Mouse (Mus musculus): Measurements from ENCODE around the gene Tent2. TPM values are rescaled to one million over a fixed set of nuclear protein-coding genes. Genes with fewer than 3 reads are reported as not detected.
A peak's percentile ranks its signal among the peaks of the same experiment; 100 is the strongest.

Gene Tent2
- 74.1 and 75.9 TPM in 2 replicates for polyA plus RNA-seq (2014; fragmentation: Nextera tagmentation; extraction: Ambion mirVana)

DNA sequence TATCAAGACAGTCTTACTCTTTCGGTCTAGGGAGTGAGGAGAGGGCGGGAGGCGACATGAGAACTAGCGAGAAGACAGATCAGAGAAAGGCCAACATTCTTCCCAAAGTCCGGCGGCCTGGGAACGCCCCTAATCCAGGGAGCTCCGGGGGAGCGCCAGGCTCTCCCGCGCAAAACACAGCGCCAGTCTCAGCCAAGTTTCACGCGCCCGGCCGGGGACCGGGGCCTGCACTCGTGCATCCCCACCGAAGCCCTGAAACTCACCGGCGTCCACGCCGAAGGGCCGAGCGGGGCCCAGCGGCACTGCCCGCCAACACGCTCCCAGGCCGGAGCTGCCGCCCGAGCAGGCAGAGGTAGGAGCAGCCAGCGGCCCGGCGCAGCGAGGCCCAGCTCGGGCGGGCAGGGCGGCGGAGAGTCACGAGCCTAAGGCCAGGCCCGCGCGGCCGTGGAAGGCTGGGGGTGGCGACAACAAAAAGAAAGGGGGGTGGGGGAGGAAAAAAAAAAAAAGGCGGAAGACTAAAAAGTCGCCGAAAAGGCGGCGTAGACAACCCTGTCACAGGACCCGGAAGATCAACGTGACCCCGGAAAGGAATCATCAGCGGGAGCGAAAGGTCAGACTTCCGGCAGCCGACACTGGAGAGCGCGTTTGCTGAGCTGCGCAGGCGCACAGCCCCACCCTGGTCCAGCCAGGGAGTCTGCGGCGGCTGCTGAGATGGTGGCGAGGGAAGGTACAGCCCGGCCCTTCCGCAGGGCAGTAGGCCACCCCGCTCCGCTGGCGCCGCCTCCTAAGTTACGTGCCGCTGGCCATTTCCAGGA lies at the start of gene Tent2:
Gene Tent2 (minus strand): TSS at position 555 of the 815 bp plus-strand sequence.
- Histone ChIP-seq H3K4me2 (peak within 1 kb of the TSS; percentile 61), H3K4me3 (ENCODE audit: low read depth, low read length) (peak within 1 kb of the TSS; percentile 85), H3K27ac (ENCODE audit: low read depth, low read length) (peak within 1 kb of the TSS; percentile 62), H3K27me3 (ENCODE audit: control insufficient read depth, insufficient read depth, low read length) (no peaks in the 10 kb centered on the region; the same call in 1 of the 2 replicates), H3K4me1 (ENCODE audit: control insufficient read depth, insufficient read depth, low read length) (0 out of 2 replicates have a peak, but pooled peaks cover 4% of the 10 kb centered on the region), H3K36me3 (ENCODE audit: control insufficient read depth, insufficient read depth, low read length) (no peaks in the 10 kb centered on the region), H3K9ac (ENCODE audit: low read length) (peak within 1 kb of the TSS; percentile 94), H3K9me3 (ENCODE audit: control insufficient read depth, low read length) (no peaks in the 10 kb centered on the region)
- ATAC-seq (ENCODE audit: low FRiP score): peak; percentile 100
- peak; percentile 99 for DNase-seq (ENCODE audit: low spot score, missing footprints)
- WGBS: under 1% methylated on average over 66 of the region's 72 CpGs

DNA sequence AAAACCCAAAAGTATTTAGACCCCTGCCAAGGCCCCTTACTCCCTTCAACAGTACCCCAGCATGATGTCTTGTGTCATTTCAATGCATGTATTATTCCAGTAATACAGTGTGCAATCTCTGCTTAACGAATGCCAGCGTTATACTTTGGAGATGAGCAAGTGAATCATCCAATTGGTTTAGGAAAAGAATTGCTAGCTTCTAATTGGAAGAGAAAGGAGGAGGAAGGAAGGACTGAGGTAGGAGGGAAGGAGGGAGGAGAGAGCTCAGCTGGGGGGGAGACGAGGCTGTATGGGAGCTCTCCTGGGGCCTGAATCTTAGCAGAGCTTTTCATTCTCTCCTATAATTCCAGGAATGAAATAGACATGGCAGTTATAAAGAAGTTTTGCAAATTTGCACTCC lies 49.0 kb upstream of the Tent2 start:
- no peak for ATAC-seq (ENCODE audit: low FRiP score)
- 55% methylated on average over 3 of the region's 3 CpGs for WGBS
- no peak overlapping the region for H3K4me2 ChIP-seq
- no peaks in the 10 kb centered on the region for H3K36me3 ChIP-seq (ENCODE audit: control insufficient read depth, insufficient read depth, low read length)
- no peak overlapping the region for H3K27ac ChIP-seq (ENCODE audit: low read depth, low read length)
- DNase-seq (ENCODE audit: low spot score, missing footprints): no peak
- no peaks in the 10 kb centered on the region for H3K4me1 ChIP-seq (ENCODE audit: control insufficient read depth, insufficient read depth, low read length)
- no peak overlapping the region for H3K4me3 ChIP-seq (ENCODE audit: low read depth, low read length)
- no peaks in the 10 kb centered on the region for H3K27me3 ChIP-seq (ENCODE audit: control insufficient read depth, insufficient read depth, low read length)
- no peak overlapping the region for H3K9ac ChIP-seq (ENCODE audit: low read length)
- no peaks in the 10 kb centered on the region for H3K9me3 ChIP-seq (ENCODE audit: control insufficient read depth, low read length)

DNA sequence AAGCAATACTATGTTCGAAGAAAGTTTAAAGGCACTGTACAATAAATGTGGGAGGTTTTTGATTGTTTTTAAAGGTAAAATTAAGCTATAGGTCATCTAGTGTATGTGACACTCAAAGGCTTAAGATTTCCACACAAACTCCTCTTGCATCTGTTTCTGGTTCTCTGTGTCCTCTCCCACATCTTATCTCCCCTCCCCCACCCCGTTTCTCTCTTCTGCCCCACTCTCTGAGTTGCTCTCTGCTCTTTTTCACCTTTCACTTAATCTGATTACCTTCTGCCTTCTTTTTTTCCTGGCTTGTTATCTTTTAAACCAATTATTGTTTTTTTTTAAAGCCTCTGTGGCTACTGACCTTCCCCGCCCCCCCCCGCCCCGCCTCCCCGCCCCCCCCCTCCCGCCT lies 47.4 kb upstream of the Tent2 start:
- Histone ChIP-seq H3K4me1 (ENCODE audit: control insufficient read depth, insufficient read depth, low read length) (no peaks in the 10 kb centered on the region), H3K4me2 (no peak overlapping the region), H3K27ac (ENCODE audit: low read depth, low read length) (no peak overlapping the region), H3K27me3 (ENCODE audit: control insufficient read depth, insufficient read depth, low read length) (no peaks in the 10 kb centered on the region), H3K9me3 (ENCODE audit: control insufficient read depth, low read length) (no peaks in the 10 kb centered on the region), H3K4me3 (ENCODE audit: low read depth, low read length) (no peak overlapping the region), H3K36me3 (ENCODE audit: control insufficient read depth, insufficient read depth, low read length) (no peaks in the 10 kb centered on the region), H3K9ac (ENCODE audit: low read length) (no peak overlapping the region)
- DNase-seq (ENCODE audit: low spot score, missing footprints): no peak
- WGBS: 54% methylated on average over 4 of the region's 7 CpGs
- no peak for ATAC-seq (ENCODE audit: low FRiP score)

DNA sequence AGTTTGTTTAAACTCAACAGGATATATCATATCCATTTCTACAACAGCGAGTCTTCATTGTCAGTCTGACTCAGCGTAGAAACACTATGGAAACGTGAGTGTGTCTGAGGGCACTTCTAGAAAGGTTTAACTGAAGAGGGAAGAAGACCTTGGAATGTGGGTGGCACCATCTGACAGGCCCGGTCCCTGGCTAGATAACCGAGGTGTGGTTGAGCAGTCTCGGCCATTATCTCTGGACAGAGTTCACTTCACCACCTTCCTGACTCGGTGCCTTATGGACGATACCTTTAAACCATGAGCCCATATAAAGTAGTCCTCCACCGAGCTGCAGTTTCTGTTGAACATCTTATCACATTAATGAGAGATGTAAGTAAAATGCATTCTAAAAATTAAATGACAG lies 46.9 kb upstream of the Tent2 start:
- Histone ChIP-seq H3K36me3 (ENCODE audit: control insufficient read depth, insufficient read depth, low read length) (no peaks in the 10 kb centered on the region), H3K9me3 (ENCODE audit: control insufficient read depth, low read length) (no peaks in the 10 kb centered on the region), H3K27me3 (ENCODE audit: control insufficient read depth, insufficient read depth, low read length) (no peaks in the 10 kb centered on the region), H3K9ac (ENCODE audit: low read length) (no peak overlapping the region), H3K4me1 (ENCODE audit: control insufficient read depth, insufficient read depth, low read length) (no peaks in the 10 kb centered on the region), H3K27ac (ENCODE audit: low read depth, low read length) (no peak overlapping the region), H3K4me3 (ENCODE audit: low read depth, low read length) (no peak overlapping the region), H3K4me2 (no peak overlapping the region)
- WGBS: 85% methylated on average over 9 of the region's 9 CpGs
- no peak for DNase-seq (ENCODE audit: low spot score, missing footprints)
- no peak for ATAC-seq (ENCODE audit: low FRiP score)

DNA sequence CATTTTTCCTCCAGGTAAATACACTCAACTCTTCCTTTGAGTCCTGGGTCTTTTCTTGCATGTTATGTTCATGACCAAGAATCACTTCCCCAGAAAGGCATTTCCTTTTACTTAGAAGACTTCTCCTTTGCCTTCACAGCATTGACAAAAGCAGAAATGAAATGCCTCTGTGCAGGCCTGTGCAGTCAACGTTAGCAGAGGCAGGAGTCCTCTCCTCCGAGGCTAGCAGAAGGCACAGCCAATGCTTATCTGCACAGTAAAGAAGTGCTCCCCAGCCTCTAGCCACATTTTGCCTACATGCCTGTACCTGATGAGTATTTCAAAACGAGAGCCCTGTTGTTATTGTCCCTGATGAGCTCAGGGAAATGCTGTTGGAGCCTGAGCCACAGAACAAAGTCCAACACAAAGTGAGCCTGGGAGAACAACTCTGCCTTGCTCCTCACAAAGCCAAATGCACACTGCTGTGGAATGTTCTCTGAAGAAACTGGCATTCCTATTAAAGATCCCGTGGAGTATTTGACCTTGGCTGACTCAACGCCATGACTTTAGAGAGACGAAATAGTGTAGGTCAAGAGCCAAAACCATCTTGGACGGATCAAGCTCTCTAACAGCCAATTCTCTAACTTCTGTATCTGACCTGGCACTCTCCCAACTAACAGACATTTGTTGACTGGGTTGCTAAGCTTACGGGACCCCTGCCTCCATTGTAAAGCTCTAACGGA lies 45.7 kb upstream of the Tent2 start:
- ATAC-seq (ENCODE audit: low FRiP score): no peak
- 86% methylated on average over 9 of the region's 9 CpGs for WGBS

DNA sequence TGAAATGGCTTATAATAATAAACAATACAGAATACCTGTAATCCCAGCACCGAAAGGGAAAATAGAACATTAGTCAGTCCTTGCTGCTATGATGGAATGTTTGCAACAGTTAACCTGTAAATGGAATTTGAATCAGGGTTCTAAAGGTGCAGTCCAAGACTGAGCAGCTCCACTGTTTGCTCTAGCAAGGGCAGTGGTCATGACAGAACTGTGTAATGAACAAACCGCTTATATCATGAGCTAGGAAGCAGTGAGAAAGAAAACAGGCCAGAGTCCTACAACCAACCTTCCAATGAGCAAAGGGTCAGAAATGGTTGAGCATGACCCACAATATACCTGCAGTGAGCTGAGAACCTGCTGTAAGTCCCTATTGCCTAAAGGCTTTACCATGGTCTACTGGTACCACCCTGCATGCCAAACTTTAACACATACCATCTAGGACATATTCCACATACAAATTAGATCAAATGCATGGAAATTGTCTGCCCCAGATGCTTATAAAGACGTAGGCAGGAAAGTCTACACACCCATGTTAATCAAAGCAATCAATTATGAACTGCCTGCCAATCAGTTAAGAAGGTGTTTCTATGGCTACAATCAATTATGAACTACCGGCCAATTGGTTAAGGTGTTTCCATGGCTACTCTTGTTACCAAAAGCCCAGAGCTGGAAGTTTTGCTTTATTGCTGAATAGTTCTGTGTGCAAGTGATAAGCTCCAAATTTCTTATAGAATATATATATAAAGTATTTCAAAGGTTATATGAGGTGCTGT lies 42.3 kb upstream of the Tent2 start:
- Histone ChIP-seq H3K27me3 (ENCODE audit: control insufficient read depth, insufficient read depth, low read length) (no peaks in the 10 kb centered on the region), H3K4me2 (no peak overlapping the region), H3K9ac (ENCODE audit: low read length) (no peak overlapping the region), H3K4me3 (ENCODE audit: low read depth, low read length) (no peak overlapping the region), H3K27ac (ENCODE audit: low read depth, low read length) (no peak overlapping the region), H3K4me1 (ENCODE audit: control insufficient read depth, insufficient read depth, low read length) (no peaks in the 10 kb centered on the region), H3K36me3 (ENCODE audit: control insufficient read depth, insufficient read depth, low read length) (no peaks in the 10 kb centered on the region), H3K9me3 (ENCODE audit: control insufficient read depth, low read length) (no peaks in the 10 kb centered on the region)
- ATAC-seq (ENCODE audit: low FRiP score) (no peak), DNase-seq (ENCODE audit: low spot score, missing footprints) (no peak)
- WGBS: 85% methylated on average over 4 of the region's 4 CpGs

More for the DNA sequence above, 45.7 kb upstream of the Tent2 start:
- H3K4me1 ChIP-seq (ENCODE audit: control insufficient read depth, insufficient read depth, low read length): no peaks in the 10 kb centered on the region
- H3K36me3 ChIP-seq (ENCODE audit: control insufficient read depth, insufficient read depth, low read length): no peaks in the 10 kb centered on the region
- H3K27ac ChIP-seq (ENCODE audit: low read depth, low read length): no peak overlapping the region
- H3K27me3 ChIP-seq (ENCODE audit: control insufficient read depth, insufficient read depth, low read length): no peaks in the 10 kb centered on the region
- no peak overlapping the region for H3K4me2 ChIP-seq
- no peak overlapping the region for H3K9ac ChIP-seq (ENCODE audit: low read length)
- DNase-seq (ENCODE audit: low spot score, missing footprints): no peak
- H3K9me3 ChIP-seq (ENCODE audit: control insufficient read depth, low read length): no peaks in the 10 kb centered on the region
- no peak overlapping the region for H3K4me3 ChIP-seq (ENCODE audit: low read depth, low read length)

DNA sequence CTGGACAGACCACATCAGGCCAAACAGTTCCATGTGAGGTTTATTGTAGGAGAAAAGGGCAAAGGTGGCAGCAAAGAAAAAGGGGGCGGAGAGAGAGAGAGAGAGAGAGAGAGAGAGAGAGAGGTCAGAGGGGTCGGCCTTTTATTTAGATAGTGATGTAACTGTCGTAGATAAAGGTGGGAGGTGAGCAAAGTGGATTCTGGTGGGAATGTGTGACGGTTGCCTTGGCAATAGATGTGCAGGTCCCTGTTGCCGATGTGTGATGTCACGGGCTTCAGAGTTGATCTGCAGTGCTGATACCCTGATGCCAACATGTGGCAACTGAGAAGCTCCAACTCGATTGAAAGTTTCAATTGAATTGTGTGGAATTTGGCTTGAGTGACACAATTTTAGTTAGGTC lies 40.1 kb upstream of the Tent2 start:
- H3K9me3 ChIP-seq (ENCODE audit: control insufficient read depth, low read length): no peaks in the 10 kb centered on the region
- H3K4me3 ChIP-seq (ENCODE audit: low read depth, low read length): no peak overlapping the region
- H3K4me1 ChIP-seq (ENCODE audit: control insufficient read depth, insufficient read depth, low read length): no peaks in the 10 kb centered on the region
- H3K4me2 ChIP-seq: no peak overlapping the region
- WGBS: 82% methylated on average over 7 of the region's 7 CpGs
- no peaks in the 10 kb centered on the region for H3K27me3 ChIP-seq (ENCODE audit: control insufficient read depth, insufficient read depth, low read length)
- no peaks in the 10 kb centered on the region for H3K36me3 ChIP-seq (ENCODE audit: control insufficient read depth, insufficient read depth, low read length)
- ATAC-seq (ENCODE audit: low FRiP score) (no peak), DNase-seq (ENCODE audit: low spot score, missing footprints) (no peak)
- no peak overlapping the region for H3K27ac ChIP-seq (ENCODE audit: low read depth, low read length)
- no peak overlapping the region for H3K9ac ChIP-seq (ENCODE audit: low read length)

DNA sequence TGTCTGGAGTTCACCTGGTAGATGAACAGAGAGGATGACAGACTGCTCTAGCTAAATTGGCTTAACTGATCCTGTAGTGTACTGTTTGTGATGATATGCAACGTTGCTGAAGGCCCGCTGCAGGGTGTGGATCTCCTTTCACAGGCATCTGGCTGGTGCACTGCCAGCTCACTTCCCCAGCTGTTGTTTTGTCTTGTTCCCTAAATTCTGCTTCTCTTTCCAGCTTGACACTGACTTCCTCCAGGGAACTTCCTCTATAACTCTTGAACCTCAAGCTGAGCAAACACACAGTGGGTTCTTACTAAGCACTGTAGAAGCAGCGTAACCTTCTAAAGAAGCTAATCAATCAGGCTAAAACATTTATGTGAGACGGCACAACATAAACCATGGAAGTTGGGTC lies 38.8 kb upstream of the Tent2 start:
- DNase-seq (ENCODE audit: low spot score, missing footprints) (no peak), ATAC-seq (ENCODE audit: low FRiP score) (no peak)
- H3K36me3 ChIP-seq (ENCODE audit: control insufficient read depth, insufficient read depth, low read length): no peaks in the 10 kb centered on the region
- H3K4me1 ChIP-seq (ENCODE audit: control insufficient read depth, insufficient read depth, low read length): no peaks in the 10 kb centered on the region
- no peak overlapping the region for H3K4me3 ChIP-seq (ENCODE audit: low read depth, low read length)
- no peak overlapping the region for H3K4me2 ChIP-seq
- no peak overlapping the region for H3K9ac ChIP-seq (ENCODE audit: low read length)
- H3K27ac ChIP-seq (ENCODE audit: low read depth, low read length): no peak overlapping the region
- no peaks in the 10 kb centered on the region for H3K27me3 ChIP-seq (ENCODE audit: control insufficient read depth, insufficient read depth, low read length)
- WGBS: 88% methylated on average over 4 of the region's 4 CpGs
- H3K9me3 ChIP-seq (ENCODE audit: control insufficient read depth, low read length): no peaks in the 10 kb centered on the region

Measured in midbrain, embryonic 11.5 days (tissue).